Mouse (Mus musculus): ENCODE data around the gene Gpc1. TPM values are rescaled to one million over a fixed set of nuclear protein-coding genes. Genes with fewer than 3 reads are reported as not detected.

Gpc1 gene
- polyA plus RNA-seq (2015; fragmentation: Nextera tagmentation; extraction: Ambion mirVana): 93.6 and 95.3 TPM in 2 replicates

GRCm38 (mm10) chr1:92831188-92832001 lies at the start of gene Gpc1:
Gene Gpc1, plus strand, starts transcription at chr1:92831645.
- peak within 1 kb of the TSS; percentile 91 for H3K4me2 ChIP-seq (replicated peaks)
- H3K9ac ChIP-seq: peak within 1 kb of the TSS; percentile 83
- H3K9me3 ChIP-seq (replicated peaks): no peaks in the 10 kb centered on the region
- H3K27me3 ChIP-seq: no peaks in the 10 kb centered on the region; the same call in 1 of the 2 replicates
- peak within 1 kb of the TSS; percentile 88 for H3K27ac ChIP-seq (replicated peaks)
- under 1% methylated on average over 53 of the region's 99 CpGs for WGBS
- peaks cover 24% of the 10 kb centered on the region for H3K4me1 ChIP-seq
- H3K4me3 ChIP-seq (replicated peaks): peak within 1 kb of the TSS; percentile 69
- ATAC-seq (ENCODE audit: insufficient number of reproducible peaks, low FRiP score, low TSS enrichment, low read depth): peak; percentile 86
- no peaks in the 10 kb centered on the region for H3K36me3 ChIP-seq

GRCm38 (mm10) chr1:92781862-92782261 lies 49.6 kb upstream of the Gpc1 start:
- WGBS: 76% methylated on average over 4 of the region's 4 CpGs

GRCm38 (mm10) chr1:92782587-92782986 lies 48.9 kb upstream of the Gpc1 start:
- H3K36me3 ChIP-seq: no peaks in the 10 kb centered on the region
- H3K27ac ChIP-seq (replicated peaks): no peak overlapping the region
- H3K4me2 ChIP-seq (replicated peaks): no peak overlapping the region
- no peak overlapping the region for H3K9ac ChIP-seq
- H3K4me3 ChIP-seq (replicated peaks): no peak overlapping the region
- H3K9me3 ChIP-seq (replicated peaks): no peaks in the 10 kb centered on the region
- H3K27me3 ChIP-seq: peaks cover 5% of the 10 kb centered on the region; the same call in 1 of the 2 replicates
- peaks cover 13% of the 10 kb centered on the region; the same call in 1 of the 2 replicates for H3K4me1 ChIP-seq
- 34% methylated on average over 6 of the region's 6 CpGs for WGBS
- no peak; the same call in 1 of the 2 replicates for ATAC-seq (ENCODE audit: insufficient number of reproducible peaks, low FRiP score, low TSS enrichment, low read depth)

More at GRCm38 (mm10) chr1:92781862-92782261, 49.6 kb upstream of the Gpc1 start:
- Histone ChIP-seq H3K27ac (replicated peaks) (no peak overlapping the region), H3K27me3 (peaks cover 5% of the 10 kb centered on the region; the same call in 1 of the 2 replicates), H3K4me3 (replicated peaks) (no peak overlapping the region), H3K36me3 (no peaks in the 10 kb centered on the region), H3K4me1 (peaks cover 8% of the 10 kb centered on the region; the same call in 1 of the 2 replicates), H3K4me2 (replicated peaks) (no peak overlapping the region), H3K9ac (no peak overlapping the region), H3K9me3 (replicated peaks) (no peaks in the 10 kb centered on the region)
- ATAC-seq (ENCODE audit: insufficient number of reproducible peaks, low FRiP score, low TSS enrichment, low read depth): no peak

GRCm38 (mm10) chr1:92787221-92787620 lies 44.2 kb upstream of the Gpc1 start:
- H3K4me3 ChIP-seq (replicated peaks): no peak overlapping the region
- peaks cover 7% of the 10 kb centered on the region; the same call in 1 of the 2 replicates for H3K27me3 ChIP-seq
- 52% methylated on average over 8 of the region's 8 CpGs for WGBS
- ATAC-seq (ENCODE audit: insufficient number of reproducible peaks, low FRiP score, low TSS enrichment, low read depth): peak; percentile 61
- H3K9me3 ChIP-seq (replicated peaks): no peaks in the 10 kb centered on the region
- H3K9ac ChIP-seq: no peak overlapping the region
- no peak overlapping the region for H3K27ac ChIP-seq (replicated peaks)
- H3K36me3 ChIP-seq: no peaks in the 10 kb centered on the region
- H3K4me2 ChIP-seq (replicated peaks): no peak overlapping the region
- H3K4me1 ChIP-seq: peaks cover 27% of the 10 kb centered on the region

- 76% methylated on average over 7 of the region's 7 CpGs for WGBS
These were observed 43.4 kb upstream of the Gpc1 start for GRCm38 (mm10) chr1:92788049-92788448.

GRCm38 (mm10) chr1:92790628-92791027 lies 40.8 kb upstream of the Gpc1 start:
- H3K4me1 ChIP-seq: peaks cover 20% of the 10 kb centered on the region
- H3K4me3 ChIP-seq (replicated peaks): 0 out of 2 replicates have a peak overlapping the region, but pooled peaks have one; percentile 10
- H3K9me3 ChIP-seq (replicated peaks): no peaks in the 10 kb centered on the region
- no peak overlapping the region for H3K9ac ChIP-seq
- H3K36me3 ChIP-seq: no peaks in the 10 kb centered on the region
- ATAC-seq (ENCODE audit: insufficient number of reproducible peaks, low FRiP score, low TSS enrichment, low read depth): no peak
- 0 out of 2 replicates have a peak, but pooled peaks cover 2% of the 10 kb centered on the region for H3K27me3 ChIP-seq
- peak overlapping the region; percentile 13; the same call in 1 of the 2 replicates for H3K27ac ChIP-seq (replicated peaks)
- peak overlapping the region; percentile 36 for H3K4me2 ChIP-seq (replicated peaks)
- WGBS: 18% methylated on average over 7 of the region's 7 CpGs

More at GRCm38 (mm10) chr1:92788049-92788448, 43.4 kb upstream of the Gpc1 start:
- Histone ChIP-seq H3K4me3 (replicated peaks) (no peak overlapping the region), H3K4me1 (peaks cover 25% of the 10 kb centered on the region), H3K9me3 (replicated peaks) (no peaks in the 10 kb centered on the region), H3K4me2 (replicated peaks) (no peak overlapping the region), H3K36me3 (no peaks in the 10 kb centered on the region), H3K9ac (no peak overlapping the region), H3K27ac (replicated peaks) (no peak overlapping the region), H3K27me3 (peaks cover 7% of the 10 kb centered on the region; the same call in 1 of the 2 replicates)
- no peak for ATAC-seq (ENCODE audit: insufficient number of reproducible peaks, low FRiP score, low TSS enrichment, low read depth)

- no peaks in the 10 kb centered on the region for H3K36me3 ChIP-seq
- no peak overlapping the region; the same call in 1 of the 2 replicates for H3K9ac ChIP-seq
- 0 out of 2 replicates have a peak, but pooled peaks cover 2% of the 10 kb centered on the region for H3K27me3 ChIP-seq
- H3K27ac ChIP-seq (replicated peaks): peak overlapping the region; percentile 13; the same call in 1 of the 2 replicates
- peak overlapping the region; percentile 36 for H3K4me2 ChIP-seq (replicated peaks)
- 0 out of 2 replicates have a peak, but pooled peaks have one; percentile 11 for ATAC-seq (ENCODE audit: insufficient number of reproducible peaks, low FRiP score, low TSS enrichment, low read depth)
- 5% methylated on average over 9 of the region's 10 CpGs for WGBS
- H3K9me3 ChIP-seq (replicated peaks): no peaks in the 10 kb centered on the region
- 0 out of 2 replicates have a peak overlapping the region, but pooled peaks have one; percentile 10 for H3K4me3 ChIP-seq (replicated peaks)
- H3K4me1 ChIP-seq: peaks cover 20% of the 10 kb centered on the region
These were observed 40.2 kb upstream of the Gpc1 start for GRCm38 (mm10) chr1:92791070-92791831.

GRCm38 (mm10) chr1:92793781-92794180 lies 37.7 kb upstream of the Gpc1 start:
- no peak overlapping the region for H3K4me2 ChIP-seq (replicated peaks)
- ATAC-seq (ENCODE audit: insufficient number of reproducible peaks, low FRiP score, low TSS enrichment, low read depth): no peak
- no peak overlapping the region for H3K9ac ChIP-seq
- 0 out of 2 replicates have a peak, but pooled peaks cover 2% of the 10 kb centered on the region for H3K27me3 ChIP-seq
- H3K4me3 ChIP-seq (replicated peaks): no peak overlapping the region
- no peak overlapping the region for H3K27ac ChIP-seq (replicated peaks)
- peaks cover 15% of the 10 kb centered on the region for H3K4me1 ChIP-seq
- 53% methylated on average over 5 of the region's 5 CpGs for WGBS
- no peaks in the 10 kb centered on the region for H3K9me3 ChIP-seq (replicated peaks)
- H3K36me3 ChIP-seq: no peaks in the 10 kb centered on the region

GRCm38 (mm10) chr1:92798425-92798824 lies 33.0 kb upstream of the Gpc1 start:
- Histone ChIP-seq H3K4me1 (no peaks in the 10 kb centered on the region), H3K36me3 (no peaks in the 10 kb centered on the region), H3K4me3 (replicated peaks) (no peak overlapping the region), H3K27me3 (no peaks in the 10 kb centered on the region), H3K27ac (replicated peaks) (no peak overlapping the region), H3K9ac (no peak overlapping the region), H3K9me3 (replicated peaks) (no peaks in the 10 kb centered on the region), H3K4me2 (replicated peaks) (no peak overlapping the region)
- no peak for ATAC-seq (ENCODE audit: insufficient number of reproducible peaks, low FRiP score, low TSS enrichment, low read depth)
- 79% methylated on average over 2 of the region's 2 CpGs for WGBS

GRCm38 (mm10) chr1:92799653-92800052 lies 31.8 kb upstream of the Gpc1 start:
- 59% methylated on average over 5 of the region's 5 CpGs for WGBS
- no peaks in the 10 kb centered on the region for H3K36me3 ChIP-seq
- H3K4me3 ChIP-seq (replicated peaks): no peak overlapping the region
- H3K4me2 ChIP-seq (replicated peaks): no peak overlapping the region
- no peak overlapping the region for H3K27ac ChIP-seq (replicated peaks)
- no peaks in the 10 kb centered on the region for H3K27me3 ChIP-seq
- no peak for ATAC-seq (ENCODE audit: insufficient number of reproducible peaks, low FRiP score, low TSS enrichment, low read depth)
- H3K4me1 ChIP-seq: no peaks in the 10 kb centered on the region
- no peak overlapping the region for H3K9ac ChIP-seq
- no peaks in the 10 kb centered on the region for H3K9me3 ChIP-seq (replicated peaks)

- no peaks in the 10 kb centered on the region for H3K27me3 ChIP-seq
- H3K4me1 ChIP-seq: no peaks in the 10 kb centered on the region
- no peak overlapping the region for H3K27ac ChIP-seq (replicated peaks)
- ATAC-seq (ENCODE audit: insufficient number of reproducible peaks, low FRiP score, low TSS enrichment, low read depth): no peak
- no peaks in the 10 kb centered on the region for H3K9me3 ChIP-seq (replicated peaks)
- WGBS: 96% methylated on average over 1 of the region's 1 CpGs
- no peak overlapping the region for H3K4me3 ChIP-seq (replicated peaks)
- no peaks in the 10 kb centered on the region for H3K36me3 ChIP-seq
- H3K9ac ChIP-seq: no peak overlapping the region
- H3K4me2 ChIP-seq (replicated peaks): no peak overlapping the region
These were observed 29.1 kb upstream of the Gpc1 start for GRCm38 (mm10) chr1:92802362-92802761.

Data from embryonic facial prominence, embryonic 15.5 days (tissue).